Mouse (Mus musculus): ENCODE measurements around the gene Gm20521. TPM values are rescaled to one million over a fixed set of nuclear protein-coding genes. Genes with fewer than 3 reads are reported as not detected.
A peak's percentile ranks its signal among the peaks of the same experiment; 100 is the strongest.
"Not testable (repeated sequence)": the region's sequence is repeated elsewhere in the genome, so short reads cannot be mapped to it uniquely, and the experiment has no call there.

Gene Gm20521
- total RNA-seq, 1 experiment from 2014 or later: not detected

DNA sequence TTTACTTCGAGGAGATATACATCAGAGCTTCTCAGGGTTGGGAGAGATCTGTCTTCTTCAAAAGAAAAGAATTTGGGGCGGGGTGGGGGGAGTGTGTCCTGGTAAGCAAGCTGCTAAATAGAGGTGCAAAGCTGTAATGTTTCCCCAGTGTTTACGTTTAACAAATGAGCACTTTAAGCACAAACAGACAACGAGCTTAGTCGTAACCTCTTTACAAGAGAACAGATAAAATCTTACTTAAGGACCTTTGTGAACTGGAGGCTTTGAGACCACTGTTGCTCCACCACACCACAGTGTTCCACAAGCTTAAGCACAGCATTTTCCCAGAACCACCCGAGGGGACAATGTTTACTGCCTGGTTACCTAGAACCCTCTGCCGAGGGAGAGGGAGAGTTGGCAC lies 44.1 kb downstream of the Gm20521 start:
- ATAC-seq (replicated peaks; ENCODE audit: insufficient number of reproducible peaks, low FRiP score, low TSS enrichment, poor library complexity, severe bottlenecking): no peak

DNA sequence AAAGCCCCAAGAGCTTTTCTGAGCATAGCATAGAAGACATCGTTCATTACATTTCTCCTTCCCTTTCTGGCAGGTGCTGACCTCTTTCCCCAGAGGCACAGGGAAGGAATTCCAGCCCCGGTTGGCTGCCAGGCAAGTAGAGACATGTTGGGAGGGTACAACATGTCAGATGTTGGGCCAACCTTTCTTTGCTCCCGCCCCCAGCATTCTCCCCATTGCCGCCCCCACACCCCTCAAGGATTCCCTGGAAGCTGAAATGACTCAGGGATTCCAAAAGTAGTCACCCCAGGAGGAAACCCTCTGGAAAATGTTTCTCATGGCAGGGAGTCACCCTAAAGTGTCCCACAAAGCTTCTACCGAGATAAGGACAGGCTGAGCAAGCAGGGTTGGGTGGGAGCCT lies 46.6 kb downstream of the Gm20521 start:
- no peak for ATAC-seq (replicated peaks; ENCODE audit: insufficient number of reproducible peaks, low FRiP score, low TSS enrichment, poor library complexity, severe bottlenecking)

DNA sequence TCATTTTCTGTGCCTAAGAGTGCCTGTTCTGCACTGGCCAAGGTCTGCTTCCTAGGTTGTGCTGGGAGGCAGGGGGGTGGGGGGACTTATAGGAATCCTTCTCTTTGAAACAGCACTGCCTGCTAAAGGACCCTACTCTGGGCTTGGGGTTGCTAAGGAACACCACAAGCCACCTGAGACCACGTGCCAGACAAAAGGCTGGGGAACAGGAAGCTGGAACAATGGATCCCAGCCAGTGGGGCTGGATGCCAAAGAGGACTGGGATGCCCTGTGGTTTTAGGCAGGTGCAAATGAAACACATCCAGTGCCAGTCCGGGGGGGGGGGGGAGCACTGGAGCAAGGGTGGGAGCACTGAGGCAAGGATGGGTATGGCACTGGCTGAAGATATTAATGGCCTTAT lies 47.2 kb downstream of the Gm20521 start:
- no peak for ATAC-seq (replicated peaks; ENCODE audit: insufficient number of reproducible peaks, low FRiP score, low TSS enrichment, poor library complexity, severe bottlenecking)

- no peak for ATAC-seq (replicated peaks; ENCODE audit: insufficient number of reproducible peaks, low FRiP score, low TSS enrichment, poor library complexity, severe bottlenecking)
Measured at GRCm38 (mm10) chr14:54932645-54933150, 49.5 kb downstream of the Gm20521 start, which contains the start of gene Il25. Gene Il25 (plus strand): TSS chr14:54932695.

- no peak for ATAC-seq (replicated peaks; ENCODE audit: insufficient number of reproducible peaks, low FRiP score, low TSS enrichment, poor library complexity, severe bottlenecking)
Measured at GRCm38 (mm10) chr14:54935904-54936830, 52.9 kb downstream of the Gm20521 start, which contains the start of gene Cmtm5. Gene Cmtm5 (plus strand): TSS chr14:54936261.

DNA sequence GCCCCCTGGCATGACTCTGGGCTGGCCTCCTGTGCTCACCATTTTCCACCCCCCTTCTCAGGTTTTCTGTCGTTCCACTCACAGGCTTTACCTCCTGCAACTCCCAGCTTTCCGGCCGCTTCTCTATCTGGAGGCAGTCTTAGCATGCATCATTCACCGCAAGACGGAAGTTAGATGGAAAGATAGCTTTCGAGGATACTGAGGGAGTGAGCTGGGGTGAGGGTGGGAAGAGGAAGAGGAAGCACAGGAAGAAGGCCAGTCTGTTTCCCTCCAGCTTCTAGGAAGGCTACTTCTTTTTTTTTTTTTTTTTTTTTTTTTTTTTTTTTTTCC lies 53.6 kb downstream of the Gm20521 start:
- no peak for ATAC-seq (replicated peaks; ENCODE audit: insufficient number of reproducible peaks, low FRiP score, low TSS enrichment, poor library complexity, severe bottlenecking)

DNA sequence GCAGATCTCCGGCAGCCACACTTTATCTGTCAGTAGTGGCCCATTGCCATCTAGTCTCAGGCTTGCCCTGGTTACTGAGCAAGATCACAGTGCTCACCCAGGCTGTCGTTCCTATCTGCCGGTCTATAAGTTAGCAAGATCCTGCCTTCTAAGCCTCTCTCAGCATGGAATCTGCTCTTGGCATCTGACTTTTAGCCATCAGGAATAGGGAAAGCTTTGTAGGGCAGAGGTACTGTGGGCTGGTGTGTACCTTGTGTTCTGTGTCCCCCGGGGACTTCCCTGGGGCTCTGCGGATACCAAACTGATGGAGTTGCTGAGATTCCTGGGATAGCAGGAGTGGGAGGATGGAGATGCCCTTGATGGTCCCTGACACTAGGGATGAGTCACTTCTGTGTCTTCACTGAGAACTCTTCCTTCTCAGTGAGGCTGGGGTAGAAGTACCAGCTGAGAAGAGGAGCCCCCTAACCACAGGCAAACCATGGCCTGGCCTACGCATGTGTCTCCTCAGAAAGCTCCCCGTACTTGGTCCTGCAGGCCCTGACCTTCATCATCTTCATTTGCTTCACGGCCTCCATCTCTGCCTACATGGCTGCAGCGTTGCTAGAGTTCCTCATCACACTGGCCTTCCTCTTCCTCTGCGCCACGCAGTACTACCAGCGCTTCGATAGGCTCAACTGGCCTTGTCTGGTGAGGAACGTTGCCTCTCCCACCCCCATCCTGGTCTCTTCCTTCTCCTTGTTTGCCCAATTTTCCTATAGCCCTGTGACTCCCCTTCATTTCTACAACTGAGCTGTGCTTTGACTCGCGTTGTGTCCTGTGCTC lies 54.3 kb downstream of the Gm20521 start:
- ATAC-seq (replicated peaks; ENCODE audit: insufficient number of reproducible peaks, low FRiP score, low TSS enrichment, poor library complexity, severe bottlenecking): no peak

DNA sequence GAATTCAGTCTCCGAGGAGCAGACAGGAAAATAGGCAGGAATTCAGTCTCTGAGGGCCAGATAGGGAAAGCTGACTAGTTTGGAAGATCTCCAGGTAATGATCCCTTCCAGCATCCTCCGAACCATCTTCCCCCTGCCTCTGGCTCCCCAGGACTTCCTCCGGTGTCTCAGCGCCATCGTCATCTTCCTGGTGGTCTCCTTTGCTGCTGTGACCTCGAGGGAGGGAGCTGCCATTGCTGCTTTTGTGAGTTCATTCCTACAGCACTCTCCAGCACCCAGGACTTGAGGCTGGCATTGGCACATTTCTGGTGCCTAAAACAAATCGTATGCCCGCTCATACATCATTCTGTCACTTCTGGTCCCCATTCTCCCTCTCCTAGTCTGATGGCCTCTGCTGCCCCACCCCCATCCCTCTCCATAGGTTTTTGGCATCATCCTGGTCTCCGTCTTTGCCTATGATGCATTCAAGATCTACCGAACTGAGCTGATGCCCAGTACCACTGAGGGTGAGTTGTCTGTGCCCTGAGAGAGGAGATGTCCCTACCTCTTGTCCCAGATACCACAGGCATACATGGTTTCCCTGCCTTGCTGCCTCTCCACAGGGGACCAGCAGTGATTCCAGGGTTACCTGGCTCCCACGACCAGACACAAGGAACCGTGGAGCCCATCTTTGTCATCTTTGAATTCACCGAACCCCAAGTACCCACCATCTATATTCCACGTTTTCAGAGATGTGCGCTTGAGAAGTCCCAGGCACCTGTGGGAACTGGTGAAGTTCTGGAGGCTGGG lies 55.4 kb downstream of the Gm20521 start:
- no peak for ATAC-seq (replicated peaks; ENCODE audit: insufficient number of reproducible peaks, low FRiP score, low TSS enrichment, poor library complexity, severe bottlenecking)

DNA sequence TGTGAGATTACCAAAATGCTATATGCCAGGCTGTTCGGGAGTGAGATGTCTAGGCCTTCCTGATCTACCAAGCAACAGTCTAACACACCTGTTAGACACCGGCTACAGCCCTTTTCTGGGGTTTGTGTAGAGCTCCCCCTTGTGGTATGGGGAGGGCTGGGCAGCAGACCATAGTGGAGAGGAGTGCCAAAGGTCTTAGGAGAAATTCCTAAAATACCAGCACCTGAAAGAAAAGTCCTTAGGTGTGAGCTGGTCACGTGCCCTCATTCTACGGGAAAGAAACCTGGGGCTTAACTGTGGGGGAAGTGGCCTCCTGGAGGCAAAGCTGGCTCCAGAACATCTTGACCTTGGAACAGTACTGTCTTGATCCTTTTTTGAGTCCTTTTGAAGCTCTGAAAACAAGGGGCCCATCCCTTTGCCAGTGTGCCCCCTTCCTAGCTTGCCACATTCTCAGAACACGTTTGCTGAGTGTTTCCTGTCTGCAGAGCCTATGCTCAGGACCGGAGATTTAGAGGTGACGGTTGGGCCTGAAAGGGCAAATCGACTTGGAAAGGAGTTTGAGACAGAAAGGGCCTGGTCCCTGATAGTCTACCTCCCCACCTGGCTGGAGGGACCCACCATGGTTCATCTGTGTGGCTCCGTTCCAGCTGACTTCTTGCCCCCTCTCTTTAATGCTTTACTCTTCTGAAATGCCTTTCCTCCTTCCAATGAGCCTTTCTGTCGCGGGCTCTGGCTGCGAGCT lies 56.4 kb downstream of the Gm20521 start:
- 0 out of 2 replicates have a peak, but pooled peaks have one; percentile 40 for ATAC-seq (replicated peaks; ENCODE audit: insufficient number of reproducible peaks, low FRiP score, low TSS enrichment, poor library complexity, severe bottlenecking)

DNA sequence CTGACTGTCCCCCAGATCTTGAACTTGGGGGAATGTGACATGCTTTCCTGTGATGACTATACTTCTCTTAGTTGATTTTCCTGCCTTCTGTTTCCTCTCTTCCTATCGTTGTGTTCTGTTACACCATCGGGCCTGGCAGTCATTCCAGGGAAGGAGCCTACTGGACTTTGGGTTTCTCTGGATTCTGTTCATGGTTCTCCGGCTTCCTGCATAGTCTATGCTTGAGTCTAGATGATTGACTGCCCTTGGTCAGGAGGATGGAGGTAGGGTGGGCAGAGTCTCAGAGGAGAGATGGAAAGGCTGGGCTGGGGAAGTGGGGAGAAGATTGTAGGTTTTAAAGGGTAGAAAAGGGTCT lies 56.9 kb downstream of the Gm20521 start:
- ATAC-seq (replicated peaks; ENCODE audit: insufficient number of reproducible peaks, low FRiP score, low TSS enrichment, poor library complexity, severe bottlenecking): no peak

DNA sequence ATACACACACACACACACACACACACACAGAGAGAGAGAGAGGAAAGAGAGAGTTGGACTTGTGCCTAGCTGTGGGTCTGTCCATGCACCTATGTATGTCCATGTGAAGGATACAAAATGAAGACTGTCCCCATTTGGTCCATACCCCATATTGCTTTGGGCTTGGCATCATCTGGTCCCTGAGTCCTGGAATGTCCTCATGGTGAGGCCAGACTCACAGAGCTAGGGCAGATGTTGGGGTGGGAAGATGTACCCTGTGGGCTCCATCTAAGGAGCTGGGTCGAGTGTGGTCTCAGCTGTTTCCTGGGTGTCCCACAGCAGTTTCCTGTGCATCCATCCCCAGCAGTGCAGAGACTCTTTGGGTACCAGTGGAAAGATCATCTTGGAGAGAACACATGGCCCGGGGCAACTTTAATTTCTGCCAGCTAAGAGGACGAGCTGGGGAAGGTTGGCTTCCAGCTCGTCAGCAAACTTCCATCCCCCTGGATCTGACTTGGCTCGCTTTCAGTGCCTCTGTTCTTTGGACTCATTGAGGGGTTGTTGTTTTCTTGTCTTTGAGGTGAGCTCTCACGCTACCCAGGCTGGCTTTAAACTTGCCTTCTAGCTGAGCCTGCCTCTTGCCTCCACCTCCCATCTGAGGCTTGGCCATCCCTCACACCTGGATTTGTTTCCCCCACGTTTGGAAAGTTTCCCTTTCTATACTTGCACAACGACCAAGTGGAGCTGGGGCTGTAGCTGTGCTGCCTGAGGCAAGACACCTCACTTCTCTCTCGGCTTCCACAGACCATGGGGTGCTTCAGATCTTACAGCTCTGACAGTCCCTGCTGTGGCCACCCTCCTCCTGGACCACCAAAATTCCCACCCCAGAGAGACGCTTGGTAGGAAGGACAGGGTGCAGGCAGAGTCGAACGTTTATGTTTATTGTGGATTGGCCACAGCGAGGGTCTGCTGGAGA lies 58.1 kb downstream of the Gm20521 start:
- no peak for ATAC-seq (replicated peaks; ENCODE audit: insufficient number of reproducible peaks, low FRiP score, low TSS enrichment, poor library complexity, severe bottlenecking)

DNA sequence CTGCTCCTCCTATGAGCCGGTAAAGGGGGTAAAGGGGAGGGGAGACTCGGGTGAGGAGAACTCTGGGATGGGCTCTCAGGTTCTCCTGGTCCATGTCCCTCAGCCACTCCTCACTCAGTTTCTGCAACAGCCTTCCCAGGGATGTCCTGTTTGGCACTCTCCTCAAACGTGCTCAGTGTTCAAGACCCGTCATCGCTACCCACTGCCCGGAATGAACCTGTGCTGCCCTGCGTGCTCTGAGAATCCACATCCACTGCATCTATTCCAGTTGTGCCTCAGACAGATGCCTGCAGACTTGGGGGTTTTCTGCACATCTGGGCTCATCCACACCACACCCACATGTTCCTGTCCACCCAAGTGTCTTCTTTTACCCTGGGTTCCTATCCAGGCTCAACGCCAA lies 59.2 kb downstream of the Gm20521 start:
- ATAC-seq (replicated peaks; ENCODE audit: insufficient number of reproducible peaks, low FRiP score, low TSS enrichment, poor library complexity, severe bottlenecking): no peak

DNA sequence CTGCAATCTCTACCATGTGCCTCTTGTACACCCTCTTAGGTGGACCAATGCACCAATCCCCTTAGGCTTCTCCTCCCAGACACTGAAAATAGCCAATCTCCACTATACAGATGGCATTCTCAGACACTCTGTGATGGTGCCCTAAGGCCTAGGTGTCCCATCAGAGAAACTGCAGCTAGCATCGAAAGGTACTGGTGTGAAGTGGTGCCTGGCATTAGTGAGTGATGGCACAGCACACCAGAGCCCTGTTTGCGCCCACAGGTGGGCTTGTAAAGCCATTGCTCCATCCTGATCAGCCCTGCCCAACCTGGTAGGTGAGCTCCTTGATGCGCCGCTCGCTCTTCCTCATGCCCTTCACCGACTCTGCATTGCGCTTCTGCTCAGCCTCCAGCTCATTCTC lies 60.7 kb downstream of the Gm20521 start:
- no peak for ATAC-seq (replicated peaks; ENCODE audit: insufficient number of reproducible peaks, low FRiP score, low TSS enrichment, poor library complexity, severe bottlenecking)

DNA sequence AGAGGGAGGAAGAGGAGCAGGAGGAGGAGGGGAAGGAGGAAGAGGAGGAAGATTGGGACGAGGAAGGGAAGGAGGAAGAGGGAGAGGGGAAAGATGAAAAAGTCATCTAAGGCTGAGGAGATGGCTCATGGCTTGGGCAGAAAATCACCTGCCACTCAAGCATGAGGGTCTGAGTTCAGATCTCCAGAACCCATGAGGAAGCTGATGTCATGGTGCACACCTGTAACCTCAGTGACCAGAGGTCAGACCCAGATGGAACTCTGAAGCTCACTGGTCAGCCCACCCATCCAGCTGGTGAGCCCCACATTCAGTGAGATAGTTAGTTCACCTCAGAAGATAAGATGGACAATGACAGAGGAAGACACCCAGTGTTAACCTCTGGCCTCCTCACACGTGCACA lies 61.7 kb downstream of the Gm20521 start:
- no peak for ATAC-seq (replicated peaks; ENCODE audit: insufficient number of reproducible peaks, low FRiP score, low TSS enrichment, poor library complexity, severe bottlenecking)

DNA sequence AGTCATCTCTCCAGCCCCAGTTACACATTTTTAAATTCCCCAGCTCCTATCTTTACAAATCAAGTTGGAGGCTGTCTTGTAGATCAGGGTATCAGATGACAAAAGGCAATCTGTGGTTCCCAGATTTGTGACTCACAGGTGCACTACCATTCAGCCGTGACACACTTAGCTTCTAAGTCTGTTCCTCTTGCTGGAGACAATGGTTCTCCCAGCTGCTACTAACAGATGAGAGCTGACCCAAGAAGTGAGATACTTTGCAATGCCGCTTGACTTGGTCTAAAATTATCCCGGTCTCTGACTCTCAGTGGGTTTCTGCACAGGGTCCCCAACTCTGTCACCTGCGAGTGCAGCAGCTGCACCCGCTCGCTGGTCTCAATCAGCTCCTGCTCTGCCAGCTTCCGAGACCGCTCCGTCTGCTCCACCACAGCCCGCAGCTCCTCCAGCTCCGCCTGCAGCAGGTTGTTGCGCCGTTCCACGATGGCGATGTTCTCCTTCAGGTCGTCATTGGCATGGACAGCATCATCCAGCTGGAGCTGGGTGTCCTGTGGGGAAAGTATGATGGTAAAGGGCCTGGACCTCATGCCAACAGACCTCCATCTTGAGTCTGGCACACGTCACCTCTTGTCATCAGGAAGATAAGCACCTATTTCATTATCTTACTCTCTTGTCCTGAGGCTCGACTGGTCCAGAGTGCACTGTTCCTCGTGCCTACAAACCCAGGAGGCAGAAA lies 62.9 kb downstream of the Gm20521 start:
- ATAC-seq (replicated peaks; ENCODE audit: insufficient number of reproducible peaks, low FRiP score, low TSS enrichment, poor library complexity, severe bottlenecking): no peak

GRCm38 (mm10) chr14:54947008-54947407 lies 63.8 kb downstream of the Gm20521 start:
- ATAC-seq (replicated peaks; ENCODE audit: insufficient number of reproducible peaks, low FRiP score, low TSS enrichment, poor library complexity, severe bottlenecking): not testable (repeated sequence)
